8 mouse cellular contexts compared by ENCODE assay signal in genomic region chr7:36679866-36680458, GRCm38 (mm10). TPM values are rescaled to one million over a fixed set of nuclear protein-coding genes. Genes with fewer than 3 reads are reported as not detected.
DNase-seq lines count a peak whose midpoint lies in the region; ATAC-seq and TF ChIP-seq lines count a peak whose summit lies in the region.

No protein-coding gene starts in this region.

- H3K4me3 ChIP-seq in gastrocnemius, adult 2 months, result peak overlapping the region; percentile 62
- H3K4me3 ChIP-seq in forebrain, embryonic 10.5 days, result peak overlapping the region; percentile 44
- peak overlapping the region; percentile 29 for H3K4me3 ChIP-seq in hindbrain, embryonic 16.5 days (ENCODE audit: low read length)
- peak overlapping the region; percentile 29 for H3K4me3 ChIP-seq in midbrain, embryonic 15.5 days

- H3K36me3 ChIP-seq in forebrain, embryonic 10.5 days (replicated peaks), result no peaks in the 10 kb centered on the region
- H3K36me3 ChIP-seq in hindbrain, embryonic 16.5 days (ENCODE audit: control insufficient read depth, insufficient read depth, low read length), result no peaks in the 10 kb centered on the region
- H3K36me3 ChIP-seq in midbrain, embryonic 15.5 days (replicated peaks), result no peaks in the 10 kb centered on the region

- peaks cover 79% of the 10 kb centered on the region for H3K27me3 ChIP-seq in forebrain, embryonic 10.5 days (ENCODE audit: poor library complexity, severe bottlenecking)
- peaks cover 3% of the 10 kb centered on the region; the same call in 1 of the 2 replicates for H3K27me3 ChIP-seq in hindbrain, embryonic 16.5 days (replicated peaks; ENCODE audit: control insufficient read depth, insufficient read depth, low read length)
- H3K27me3 ChIP-seq in midbrain, embryonic 15.5 days (replicated peaks), result peaks cover 23% of the 10 kb centered on the region

- H3K9me3 ChIP-seq in forebrain, embryonic 10.5 days, result no peaks in the 10 kb centered on the region
- H3K9me3 ChIP-seq in hindbrain, embryonic 16.5 days (ENCODE audit: control insufficient read depth, low read length), result no peaks in the 10 kb centered on the region
- H3K9me3 ChIP-seq in midbrain, embryonic 15.5 days, result no peaks in the 10 kb centered on the region

- peak; percentile 36 for DNase-seq in gastrocnemius, adult 2 months
- DNase-seq in gastrocnemius, postnatal 4 days (ENCODE audit: low spot score in 2 of 2), result no peak
- peak; percentile 47 for DNase-seq in forebrain, embryonic 10.5 days (ENCODE audit: extremely low spot score, low spot score)
- no peak for DNase-seq in cerebellum, adult 11 months
- DNase-seq in natural killer cell, adult 2 months (ENCODE audit: low spot score in 2 of 2), result no peak

- H3K4me2 ChIP-seq in hindbrain, embryonic 16.5 days (ENCODE audit: low read length), result peak overlapping the region; percentile 55
- peak overlapping the region; percentile 53 for H3K4me2 ChIP-seq in midbrain, embryonic 15.5 days

- intact Hi-C loops in gastrocnemius, adult 2 months (cut with DNase I), result no loop called here

- peaks cover 31% of the 10 kb centered on the region for H3K4me1 ChIP-seq in forebrain, embryonic 10.5 days
- H3K4me1 ChIP-seq in hindbrain, embryonic 16.5 days (ENCODE audit: control insufficient read depth, insufficient read depth, low read depth, low read length), result peaks cover 6% of the 10 kb centered on the region
- H3K4me1 ChIP-seq in midbrain, embryonic 15.5 days, result peaks cover 19% of the 10 kb centered on the region

- peak overlapping the region; percentile 33 for H3K9ac ChIP-seq in hindbrain, embryonic 16.5 days (ENCODE audit: low read depth, low read length)
- peak overlapping the region; percentile 20; the same call in 1 of the 2 replicates for H3K9ac ChIP-seq in midbrain, embryonic 15.5 days

- H3K27ac ChIP-seq in gastrocnemius, adult 2 months, result peak overlapping the region; percentile 9; the same call in 1 of the 2 replicates
- H3K27ac ChIP-seq in forebrain, embryonic 10.5 days, result peak overlapping the region; percentile 51
- no peak overlapping the region for H3K27ac ChIP-seq in hindbrain, embryonic 16.5 days (ENCODE audit: low read depth, low read length)
- no peak overlapping the region for H3K27ac ChIP-seq in midbrain, embryonic 15.5 days

- no peak for TF ChIP-seq CTCF in gastrocnemius, adult 2 months (IDR thresholded peaks at IDR 0.05)

- ATAC-seq in hindbrain, embryonic 16.5 days, result peak; percentile 57
- ATAC-seq in midbrain, embryonic 15.5 days (replicated peaks), result 0 out of 2 replicates have a peak, but pooled peaks have one; percentile 14
- ATAC-seq in erythroid progenitor cell, adult 5-6 weeks (replicated peaks; ENCODE audit: low FRiP score, poor library complexity, severe bottlenecking), result no peak

- WGBS in forebrain, embryonic 10.5 days, result under 1% methylated on average over 18 of the region's 18 CpGs
- 1% methylated on average over 17 of the region's 18 CpGs for WGBS in hindbrain, embryonic 16.5 days
- WGBS in midbrain, embryonic 15.5 days, result 1% methylated on average over 18 of the region's 18 CpGs

RNA-seq across cellular contexts. Expression of gene Tshz3, which starts 18.0 kb away (rescaled TPM):
- 1 to 10 TPM; 2.9 to 3.1 TPM for total RNA-seq in gastrocnemius, adult 2 months (2021)
- total RNA-seq in gastrocnemius, postnatal 4 days (2021), result 10 to 100 TPM; 15.9 to 18.8 TPM
- polyA plus RNA-seq in forebrain, embryonic 10.5 days (2016; fragmentation: Nextera tagmentation; extraction: Ambion mirVana), result 3.5 and 4.5 TPM in 2 replicates
- polyA plus RNA-seq in hindbrain, embryonic 16.5 days (2015; fragmentation: Nextera tagmentation; extraction: Ambion mirVana), result 26.4 and 33.7 TPM in 2 replicates
- 9.8 and 11.1 TPM in 2 replicates for polyA plus RNA-seq in midbrain, embryonic 15.5 days (2015; fragmentation: Nextera tagmentation; extraction: Ambion mirVana)
- 0.42 TPM in 1 of 2 replicates, not detected in the other for total RNA-seq in erythroid progenitor cell, adult 5-6 weeks (2015; ENCODE audit: low replicate concordance)
- total RNA-seq in erythroid progenitor cell, adult 5-6 weeks (2017; ENCODE audit: low replicate concordance), result not detected in 2 replicates

Comparison
In these comparisons a context has a peak if more than half of its experiments do, and no peak if none do; other contexts are left out.
1. DNase-seq: peak in gastrocnemius, adult 2 months (single experiment) and forebrain, embryonic 10.5 days (single experiment); none in gastrocnemius, postnatal 4 days (0 of 2), cerebellum, adult 11 months (single experiment) and natural killer cell, adult 2 months (0 of 2).
2. RNA of gene Tshz3, which starts 18.0 kb away (total RNA-seq): 15.9 to 18.8 TPM in gastrocnemius, postnatal 4 days; 2.9 to 3.1 TPM in gastrocnemius, adult 2 months and 0.42 TPM in erythroid progenitor cell, adult 5-6 weeks; every median in the first group is over 4 times any median in the second.
3. H3K27ac ChIP-seq: peak in gastrocnemius, adult 2 months (single experiment) and forebrain, embryonic 10.5 days (single experiment); none in hindbrain, embryonic 16.5 days (single experiment) and midbrain, embryonic 15.5 days (single experiment).
4. Peak in every context shown above with its lines, with median percentiles within 50 percentile points of each other: H3K4me3 ChIP-seq.